Mouse (Mus musculus) layer of hippocampus, adult 8-10 months (tissue): Measurements from ENCODE around the gene Tmem163. TPM values are rescaled to one million over a fixed set of nuclear protein-coding genes. Genes with fewer than 3 reads are reported as not detected.

Experiments used
- DNase-seq, 2 experiments: peaks; one replicate each; pipeline ENCODE4 v3.0.0; 2022; ENCODE audit warnings: low spot score in 2 of 2
- total RNA-seq, 4 experiments: library from RNA; stranded (reverse); gene quantifications; 2 replicates each; pipeline ENCODE4 v1.2.4; 2022

Tmem163 gene
- total RNA-seq, 4 experiments from 2014 or later = 7.5 to 10.8 (median 9.0) TPM

DNA sequence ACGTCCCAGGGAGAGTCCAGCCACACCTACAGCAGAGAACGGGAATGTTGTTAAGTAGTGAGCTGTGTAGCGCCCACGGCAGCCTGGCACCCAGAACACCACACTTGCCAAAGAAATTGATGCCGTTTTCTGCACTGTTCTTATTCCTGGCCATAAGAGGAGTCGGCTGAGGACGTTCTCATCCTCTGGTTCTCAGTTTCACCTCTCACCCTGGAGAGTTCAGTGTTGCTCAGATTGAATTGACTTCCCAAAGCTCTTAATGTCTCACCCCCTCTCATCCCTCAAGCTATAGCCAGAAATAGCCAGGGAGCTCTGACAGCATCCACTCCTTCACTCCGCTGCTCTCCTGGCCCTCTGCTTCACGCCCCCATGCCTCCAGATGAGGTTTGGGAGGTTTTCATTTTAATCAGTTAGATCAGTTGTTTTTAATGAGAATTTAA is 239.9 kb downstream of the Tmem163 start:
- no peak for DNase-seq

DNA sequence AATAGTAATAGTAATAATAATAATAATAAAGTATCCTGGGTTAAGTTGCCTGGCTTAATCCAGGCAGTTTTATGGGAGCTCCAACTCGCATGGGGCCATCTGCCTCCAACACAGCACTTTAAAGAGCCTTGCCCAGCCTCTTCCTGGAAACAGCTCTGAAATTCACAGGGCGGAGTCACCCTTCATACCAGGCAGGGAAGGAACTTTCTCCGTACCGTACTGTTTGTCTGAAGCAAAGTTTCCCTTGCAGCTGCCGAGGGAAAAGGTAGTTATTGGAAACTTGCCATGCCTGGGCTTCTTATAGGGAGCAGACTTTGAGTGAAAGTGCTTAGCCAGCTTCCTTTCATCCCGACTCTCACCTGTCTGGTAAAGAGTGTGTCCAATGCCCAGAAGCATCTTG is 242.3 kb downstream of the Tmem163 start:
- no peak for DNase-seq

Other genes with a start within 250 kb of the Tmem163 start
- gene Acmsd, start 49.9 kb upstream of the Tmem163 start, total RNA-seq = not detected
- gene Ccnt2, start 94.6 kb upstream of the Tmem163 start, total RNA-seq = 10 to 100 TPM; 61.7 to 83.7 (median 73.7) TPM
- gene Map3k19, start 175.5 kb upstream of the Tmem163 start, total RNA-seq = 10 to 100 TPM in 1 of 4 experiments, 1 to 10 TPM in 3; 5.5 to 10.1 (median 8.4) TPM
- 10 to 100 TPM; 70.8 to 84.4 (median 78.8) TPM for gene Rab3gap1, start 189.2 kb upstream of the Tmem163 start, total RNA-seq